Mouse (Mus musculus) CD4-positive helper T cell, adult 2 months (primary cell): ENCODE measurements around the gene Oasl2.

Experiments
- DNase-seq: peaks from one replicate; pipeline ENCODE4 v3.0.0-alpha.2; 2012; ENCODE audit warnings: low read depth, missing footprints, low spot score

Oasl2 gene

GRCm38 (mm10) chr5:114958069-114958468, 61.3 kb downstream of the Oasl2 start:
- DNase-seq: no peak
